Mouse (Mus musculus) forebrain, embryonic 12.5 days (tissue): Measurements from ENCODE around the gene Cd27. TPM values are rescaled to one million over a fixed set of nuclear protein-coding genes. Genes with fewer than 3 reads are reported as not detected.
A peak's percentile ranks its signal among the peaks of the same experiment; 100 is the strongest.

Experiments used
- ATAC-seq: fragments of 200-750 bp; cut with Nextera tagmentation; 2 replicates; pipeline ENCODE4 v1.8.0; 2017; ENCODE audit warnings: moderate TSS enrichment; ENCODE audit not compliant: low FRiP score
- H3K27ac ChIP-seq: fragments of 300-500 bp; sonication (generic); 2 replicates; pipeline ENCODE4 v1.5.1; 2016; ENCODE audit warnings: mild to moderate bottlenecking
- H3K27me3 ChIP-seq: fragments of 300-500 bp; sonication (generic); 2 replicates; pipeline ENCODE4 v1.6.1; 2016; ENCODE audit warnings: mild to moderate bottlenecking
- H3K36me3 ChIP-seq: fragments of 300-500 bp; sonication (generic); replicated peaks from 2 replicates; pipeline ENCODE4 v1.6.1; 2016; ENCODE audit warnings: mild to moderate bottlenecking
- H3K4me1 ChIP-seq: fragments of 300-500 bp; sonication (generic); 2 replicates; pipeline ENCODE4 v1.6.1; 2016
- H3K4me2 ChIP-seq: fragments of 300-500 bp; sonication (generic); 2 replicates; pipeline ENCODE4 v1.6.1; 2016; ENCODE audit warnings: mild to moderate bottlenecking, moderate library complexity
- H3K4me3 ChIP-seq: fragments of 300-500 bp; sonication (generic); replicated peaks from 2 replicates; pipeline ENCODE4 v1.5.1; 2016; ENCODE audit warnings: mild to moderate bottlenecking
- H3K9ac ChIP-seq: fragments of 300-500 bp; sonication (generic); 2 replicates; pipeline ENCODE4 v1.6.1; 2016; ENCODE audit warnings: mild to moderate bottlenecking
- H3K9me3 ChIP-seq: fragments of 300-500 bp; sonication (generic); 2 replicates; pipeline ENCODE4 v1.6.1; 2016
- WGBS: fragments of 180-500 bp; shearing (Covaris S2); methylation state at CpG from one replicate; pipeline ENCODE4 v1.1.7; 2016; 5-methylcytosine and 5-hydroxymethylcytosine counted together
- microRNA-seq: library from miRNA; unstranded; fragments of <30 nt; microRNA quantifications from one replicate; pipeline ENCODE4, GENCODE M21; 2017
- polyA plus RNA-seq: library from polyadenylated mRNA; unstranded; fragments of >200 nt; fragmentation: Nextera tagmentation; extraction: Ambion mirVana; gene quantifications from 2 replicates; pipeline ENCODE4 v1.2.1, GENCODE M21; 2016

Cd27 gene
- polyA plus RNA-seq, 1 experiment from 2014 or later, result 1.8 TPM

DNA sequence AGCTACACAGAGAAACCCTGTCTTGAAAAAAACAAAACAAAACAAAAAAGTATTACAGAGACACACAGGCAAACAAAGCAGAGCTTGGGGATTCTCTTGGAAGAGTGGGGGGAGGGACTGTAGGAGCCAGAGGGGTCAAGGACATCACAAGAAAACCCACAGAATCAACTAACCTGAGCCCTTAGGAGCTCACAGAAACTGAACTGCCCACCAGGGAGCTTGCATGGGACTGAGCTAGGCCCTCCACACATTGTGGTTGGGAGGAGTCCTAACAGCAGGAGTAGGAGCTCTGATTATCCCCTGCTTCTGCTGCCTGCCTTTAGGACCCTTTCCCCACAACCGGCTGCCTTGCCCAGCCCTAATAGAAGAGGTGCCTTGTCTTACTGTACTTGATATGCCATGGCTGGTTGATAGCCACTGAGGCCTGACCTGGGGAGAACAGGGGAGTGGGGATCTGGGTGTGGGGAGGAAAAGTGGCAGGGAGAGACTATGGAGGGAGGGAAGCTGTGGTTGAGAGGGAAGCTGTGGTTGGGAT is 41.2 kb downstream of the Cd27 start:
- H3K9ac ChIP-seq, result no peak overlapping the region
- no peak overlapping the region for H3K27ac ChIP-seq
- H3K27me3 ChIP-seq, result no peaks in the 10 kb centered on the region
- H3K9me3 ChIP-seq, result no peaks in the 10 kb centered on the region
- 40% methylated on average over 1 of the region's 1 CpGs for WGBS
- ATAC-seq, result no peak
- H3K36me3 ChIP-seq, result peaks cover 25% of the 10 kb centered on the region
- peaks cover 22% of the 10 kb centered on the region for H3K4me1 ChIP-seq
- no peak overlapping the region for H3K4me3 ChIP-seq
- H3K4me2 ChIP-seq, result no peak overlapping the region

DNA sequence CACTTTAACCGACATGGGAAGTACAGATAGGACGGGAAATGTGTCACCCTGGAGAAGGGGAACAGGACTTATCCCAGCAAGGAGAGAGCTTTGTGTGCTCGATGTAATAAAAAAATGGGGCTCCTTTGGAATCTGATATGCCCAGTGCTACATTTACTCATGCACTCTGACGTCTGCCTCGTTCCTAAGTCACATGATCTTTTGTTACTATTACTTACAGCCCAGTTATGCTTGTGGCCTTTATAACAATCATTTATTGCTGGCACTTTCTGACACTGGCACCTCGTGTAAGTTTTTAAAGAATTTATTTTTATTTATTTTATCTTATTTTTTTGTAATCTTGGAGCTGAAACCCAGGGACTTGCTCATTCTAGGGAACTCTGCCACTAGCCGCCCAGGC is 43.4 kb downstream of the Cd27 start:
- H3K36me3 ChIP-seq, result peaks cover 34% of the 10 kb centered on the region
- no peak overlapping the region for H3K4me2 ChIP-seq
- no peaks in the 10 kb centered on the region for H3K27me3 ChIP-seq
- no peak overlapping the region for H3K9ac ChIP-seq
- H3K9me3 ChIP-seq, result no peaks in the 10 kb centered on the region
- peaks cover 36% of the 10 kb centered on the region for H3K4me1 ChIP-seq
- 79% methylated on average over 7 of the region's 7 CpGs for WGBS
- no peak for ATAC-seq
- no peak overlapping the region for H3K27ac ChIP-seq
- no peak overlapping the region for H3K4me3 ChIP-seq

- Histone ChIP-seq H3K9ac (peak overlapping the region; percentile 72), H3K27ac (peak overlapping the region; percentile 99), H3K4me1 (peaks cover 36% of the 10 kb centered on the region), H3K27me3 (no peaks in the 10 kb centered on the region), H3K4me3 (peak overlapping the region; percentile 66), H3K9me3 (no peaks in the 10 kb centered on the region), H3K36me3 (peaks cover 40% of the 10 kb centered on the region), H3K4me2 (peak overlapping the region; percentile 80)
- WGBS, result 45% methylated on average over 5 of the region's 5 CpGs
- ATAC-seq, result no peak
These were observed 44.0 kb downstream of the Cd27 start for GRCm38 (mm10) chr6:125192841-125193240.

DNA sequence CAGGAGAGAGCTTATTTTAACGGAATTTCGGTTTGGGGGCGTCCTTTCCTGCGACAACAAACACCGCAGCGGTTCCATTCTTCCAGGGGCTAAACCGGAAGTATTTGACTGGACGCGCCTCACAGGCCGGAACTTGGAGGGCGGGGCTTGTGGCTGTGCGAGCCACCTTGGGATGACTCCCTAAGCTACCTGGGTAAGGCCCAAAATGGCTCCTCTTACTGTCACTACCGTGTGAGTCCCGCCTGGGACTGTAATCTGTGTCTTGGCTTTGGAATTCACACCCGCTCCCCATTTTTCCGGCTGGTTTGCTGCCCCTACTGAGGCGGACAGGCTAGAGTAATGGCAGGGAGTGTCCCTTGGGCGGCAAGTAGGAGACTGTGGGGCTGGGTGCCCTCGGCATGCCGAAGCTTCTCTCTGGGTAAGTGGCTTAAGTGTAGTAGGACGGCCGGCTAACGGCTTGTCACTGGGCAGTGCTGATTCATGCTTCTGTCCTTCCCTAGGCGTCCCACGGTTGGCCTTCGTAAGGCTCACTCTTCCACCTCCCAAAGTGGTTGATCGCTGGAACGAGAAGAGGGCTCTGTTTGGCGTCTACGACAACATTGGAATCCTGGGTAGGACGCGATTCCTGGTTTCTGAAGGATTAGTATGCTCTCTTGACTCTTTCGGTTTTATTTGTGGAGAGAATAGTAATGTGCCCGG is 44.6 kb downstream of the Cd27 start:
- ATAC-seq, result peak; percentile 94
- peaks cover 36% of the 10 kb centered on the region for H3K4me1 ChIP-seq

DNA sequence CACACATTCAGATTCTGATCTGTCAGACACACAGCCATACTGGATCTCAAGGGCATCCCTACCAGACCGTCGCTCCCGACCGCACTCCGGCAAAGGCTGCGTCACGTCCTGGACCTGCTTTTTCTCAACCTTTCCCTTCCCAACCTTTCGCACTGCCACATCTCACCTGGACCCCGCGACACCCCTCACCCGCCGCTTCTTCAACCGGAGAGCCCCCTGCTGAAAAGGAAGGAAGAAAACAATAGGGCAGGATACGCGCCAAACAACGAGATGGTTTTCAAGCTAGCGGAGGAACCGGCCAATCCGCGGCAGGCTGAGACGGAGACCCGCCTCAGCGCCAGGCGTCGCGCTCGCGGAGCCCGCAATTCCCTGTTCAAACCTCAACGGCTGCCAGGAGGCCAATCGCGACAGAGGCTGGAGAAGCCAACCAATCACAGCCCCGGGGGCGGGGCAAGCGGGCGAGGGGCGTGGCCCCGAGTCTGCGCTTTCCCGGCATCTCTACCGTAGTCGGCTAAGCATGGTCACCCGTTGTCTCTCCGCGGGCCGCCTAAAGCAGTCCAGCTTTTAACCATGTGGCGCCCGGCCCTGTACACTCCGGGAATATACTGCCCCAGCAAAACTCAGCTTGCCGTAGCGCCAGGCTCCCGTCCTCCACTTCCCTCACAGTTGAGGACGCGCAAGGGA is 45.3 kb downstream of the Cd27 start, which contains the start of the genes Ncapd2 and Mrpl51:
Gene Ncapd2, minus strand, starts transcription at position 370 of the 684 bp plus-strand sequence.
Gene Mrpl51, plus strand, starts transcription at position 470 of the 684 bp plus-strand sequence.
- Histone ChIP-seq H3K9me3 (no peaks in the 10 kb centered on the region), H3K36me3 (peaks cover 53% of the 10 kb centered on the region), H3K27me3 (no peaks in the 10 kb centered on the region), H3K4me1 (peaks cover 36% of the 10 kb centered on the region), H3K9ac (peak within 1 kb of the TSS; percentile 72), H3K27ac (peak within 1 kb of the TSS; percentile 99), H3K4me3 (peak within 1 kb of the TSS; percentile 66), H3K4me2 (peak within 1 kb of the TSS; percentile 80)
- ATAC-seq, result peak; percentile 97
- WGBS, result under 1% methylated on average over 54 of the region's 54 CpGs

More for the DNA sequence above, 44.6 kb downstream of the Cd27 start:
- H3K36me3 ChIP-seq, result peaks cover 46% of the 10 kb centered on the region
- peak overlapping the region; percentile 80 for H3K4me2 ChIP-seq
- no peaks in the 10 kb centered on the region for H3K27me3 ChIP-seq
- H3K27ac ChIP-seq, result peak overlapping the region; percentile 99
- H3K4me3 ChIP-seq, result peak overlapping the region; percentile 66
- under 1% methylated on average over 34 of the region's 34 CpGs for WGBS
- H3K9me3 ChIP-seq, result no peaks in the 10 kb centered on the region
- H3K9ac ChIP-seq, result peak overlapping the region; percentile 72

GRCm38 (mm10) chr6:125190816-125191215 is 46.0 kb downstream of the Cd27 start:
- H3K27ac ChIP-seq, result peak overlapping the region; percentile 99; the same call in 1 of the 2 replicates
- ATAC-seq, result no peak; the same call in 1 of the 2 replicates
- no peaks in the 10 kb centered on the region for H3K9me3 ChIP-seq
- peak overlapping the region; percentile 80 for H3K4me2 ChIP-seq
- H3K36me3 ChIP-seq, result peaks cover 57% of the 10 kb centered on the region
- peaks cover 31% of the 10 kb centered on the region for H3K4me1 ChIP-seq
- peak overlapping the region; percentile 72 for H3K9ac ChIP-seq
- no peaks in the 10 kb centered on the region for H3K27me3 ChIP-seq
- peak overlapping the region; percentile 66 for H3K4me3 ChIP-seq

GRCm38 (mm10) chr6:125186203-125186602 is 50.6 kb downstream of the Cd27 start:
- no peaks in the 10 kb centered on the region for H3K27me3 ChIP-seq
- peaks cover 80% of the 10 kb centered on the region for H3K36me3 ChIP-seq
- H3K9me3 ChIP-seq, result no peaks in the 10 kb centered on the region
- H3K4me1 ChIP-seq, result peaks cover 15% of the 10 kb centered on the region
- no peak overlapping the region for H3K4me3 ChIP-seq
- H3K9ac ChIP-seq, result no peak overlapping the region
- no peak overlapping the region for H3K27ac ChIP-seq
- ATAC-seq, result no peak
- H3K4me2 ChIP-seq, result no peak overlapping the region
- 95% methylated on average over 10 of the region's 10 CpGs for WGBS

Small RNA genes lying within 50 kb of the gene (microRNA-seq; reads per million reads assigned to microRNA genes)
- gene Mir3098 (0.97 reads per million), gene Mir8113 (not detected)

Other genes starting within 250 kb of the Cd27 start
- gene Pianp, start 240.3 kb downstream of the Cd27 start, polyA plus RNA-seq, result 6.9 and 8.2 TPM in 2 replicates
- gene Zfp384, start 227.9 kb downstream of the Cd27 start, polyA plus RNA-seq, result 16.7 and 19.1 TPM in 2 replicates
- 163 and 164 TPM in 2 replicates for gene Ing4, start 197.2 kb downstream of the Cd27 start, polyA plus RNA-seq
- 14.7 and 17.7 TPM in 2 replicates for gene Acrbp, start 187.3 kb downstream of the Cd27 start, polyA plus RNA-seq
- 0.31 TPM in 1 of 2 replicates, not detected in the other for gene Lpar5, start 169.1 kb downstream of the Cd27 start, polyA plus RNA-seq
- gene Chd4, start 141.0 kb downstream of the Cd27 start, polyA plus RNA-seq, result 120 and 124 TPM in 2 replicates
- gene Nop2, start 105.1 kb downstream of the Cd27 start, polyA plus RNA-seq, result 62.9 and 63.6 TPM in 2 replicates
- 15.9 and 16.0 TPM in 2 replicates for gene Iffo1, start 91.8 kb downstream of the Cd27 start, polyA plus RNA-seq
- 2,231 and 2,319 TPM in 2 replicates for gene Gapdh, start 70.5 kb downstream of the Cd27 start, polyA plus RNA-seq
- gene Ncapd2, start 45.3 kb downstream of the Cd27 start, polyA plus RNA-seq, result 221 and 246 TPM in 2 replicates
- gene Mrpl51, start 45.2 kb downstream of the Cd27 start, polyA plus RNA-seq, result 192 and 193 TPM in 2 replicates
- gene Vamp1, start 21.5 kb downstream of the Cd27 start, polyA plus RNA-seq, result 5.5 and 6.0 TPM in 2 replicates
- gene Tapbpl, start 5.2 kb downstream of the Cd27 start, polyA plus RNA-seq, result 1.5 and 2.1 TPM in 2 replicates
- gene Tuba3a, start 49.0 kb upstream of the Cd27 start, polyA plus RNA-seq, result not detected in 2 replicates
- gene Ltbr, start 76.9 kb upstream of the Cd27 start, polyA plus RNA-seq, result 12.7 and 14.0 TPM in 2 replicates
- 0.24 and 0.49 TPM in 2 replicates for gene Scnn1a, start 83.6 kb upstream of the Cd27 start, polyA plus RNA-seq
- gene Tnfrsf1a, start 112.4 kb upstream of the Cd27 start, polyA plus RNA-seq, result 16.6 and 19.3 TPM in 2 replicates
- gene Plekhg6, start 143.8 kb upstream of the Cd27 start, polyA plus RNA-seq, result 0.05 and 0.09 TPM in 2 replicates